Mouse (Mus musculus): ENCODE measurements around the gene Otud7b.
"Not testable (repeated sequence)": the region's sequence is repeated elsewhere in the genome, so short reads cannot be mapped to it uniquely, and the experiment has no call there.

The Otud7b gene

GRCm38 (mm10) chr3:96151836-96152235 lies 47.5 kb downstream of the Otud7b start:
- DNase-seq: no peak

GRCm38 (mm10) chr3:96152611-96153010 lies 48.3 kb downstream of the Otud7b start:
- DNase-seq: no peak

DNA sequence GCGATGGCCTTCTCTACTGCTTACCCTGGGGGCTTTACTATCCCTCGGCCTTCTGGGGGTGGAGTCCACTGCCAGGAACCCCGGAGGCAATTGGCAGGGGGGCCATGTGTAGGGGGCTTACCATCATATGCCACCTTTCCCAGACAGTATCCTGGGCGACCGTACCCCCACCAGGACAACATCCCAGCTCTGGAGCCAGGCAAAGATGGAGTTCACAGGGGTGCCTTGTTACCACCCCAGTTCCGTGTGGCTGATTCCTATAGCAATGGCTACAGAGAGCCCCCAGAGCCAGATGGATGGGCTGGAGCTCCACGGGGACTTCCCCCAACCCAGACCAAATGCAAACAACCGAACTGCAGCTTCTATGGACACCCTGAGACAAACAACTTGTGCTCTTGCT lies 51.2 kb downstream of the Otud7b start:
- no peak for DNase-seq

GRCm38 (mm10) chr3:96159820-96160219 lies 55.5 kb downstream of the Otud7b start:
- no peak for DNase-seq

DNA sequence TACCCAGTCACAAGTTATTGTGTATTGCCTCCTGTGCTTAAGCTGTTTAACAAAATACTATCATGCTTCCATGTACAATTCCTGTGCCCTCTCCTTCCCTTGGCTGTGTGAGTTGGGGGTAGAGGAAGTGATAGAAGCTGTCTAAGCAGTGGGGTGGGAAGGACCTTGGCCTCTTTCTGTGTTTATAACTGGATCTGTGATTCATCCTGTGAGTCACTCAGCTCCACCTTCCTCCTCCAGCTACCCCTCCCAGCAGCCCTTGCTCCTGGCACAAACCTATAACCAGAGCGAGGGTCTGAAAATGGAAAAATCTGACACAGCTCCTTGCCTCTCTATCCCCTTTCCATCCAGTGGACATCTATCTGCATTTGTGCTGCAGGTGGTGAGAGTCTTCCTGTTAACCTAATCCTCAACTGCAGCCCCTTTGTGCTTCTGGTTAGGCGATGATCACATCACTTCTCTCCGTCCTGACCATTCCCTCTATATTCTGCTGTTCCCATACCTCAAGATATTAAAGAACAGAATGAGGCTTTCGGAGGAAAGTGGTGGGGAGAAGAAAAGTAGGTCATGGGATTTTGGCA lies 56.0 kb downstream of the Otud7b start:
- peak; percentile 63 to 70 for DNase-seq

DNA sequence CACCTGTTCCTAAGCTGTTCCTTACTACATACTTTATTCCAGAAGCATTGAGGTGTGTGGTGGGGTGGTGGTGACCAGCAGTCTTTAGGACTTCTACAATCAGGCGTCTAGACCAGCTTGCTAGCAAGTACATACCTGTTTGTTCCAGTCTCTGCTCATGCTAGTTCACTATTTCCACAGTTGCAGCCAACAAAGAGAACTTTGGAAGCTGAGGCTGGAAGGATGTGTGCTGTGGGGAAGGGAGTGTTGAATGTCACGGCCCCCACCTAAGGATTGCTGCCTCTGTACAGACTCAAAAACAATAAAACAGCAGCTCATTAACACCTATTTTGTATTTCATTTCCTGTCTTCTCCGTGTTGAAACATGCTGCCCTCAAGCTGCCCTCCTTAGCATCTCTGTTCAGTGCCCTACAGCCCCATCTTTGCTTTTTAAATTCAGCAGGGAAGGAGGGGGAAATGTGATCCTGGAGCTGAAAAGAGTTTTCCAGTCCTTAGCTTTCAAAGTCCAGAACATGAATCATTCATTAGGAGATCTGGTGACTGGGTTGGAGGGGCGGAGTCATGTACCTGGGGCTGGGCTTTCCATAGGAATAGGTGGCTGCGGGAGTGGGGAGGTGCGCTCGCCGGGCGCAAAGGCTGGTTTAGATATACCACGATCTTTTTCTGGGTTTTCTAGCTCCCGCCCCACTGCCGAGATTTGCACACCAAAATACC lies 56.6 kb downstream of the Otud7b start:
- peak; percentile 79 to 83 for DNase-seq

DNA sequence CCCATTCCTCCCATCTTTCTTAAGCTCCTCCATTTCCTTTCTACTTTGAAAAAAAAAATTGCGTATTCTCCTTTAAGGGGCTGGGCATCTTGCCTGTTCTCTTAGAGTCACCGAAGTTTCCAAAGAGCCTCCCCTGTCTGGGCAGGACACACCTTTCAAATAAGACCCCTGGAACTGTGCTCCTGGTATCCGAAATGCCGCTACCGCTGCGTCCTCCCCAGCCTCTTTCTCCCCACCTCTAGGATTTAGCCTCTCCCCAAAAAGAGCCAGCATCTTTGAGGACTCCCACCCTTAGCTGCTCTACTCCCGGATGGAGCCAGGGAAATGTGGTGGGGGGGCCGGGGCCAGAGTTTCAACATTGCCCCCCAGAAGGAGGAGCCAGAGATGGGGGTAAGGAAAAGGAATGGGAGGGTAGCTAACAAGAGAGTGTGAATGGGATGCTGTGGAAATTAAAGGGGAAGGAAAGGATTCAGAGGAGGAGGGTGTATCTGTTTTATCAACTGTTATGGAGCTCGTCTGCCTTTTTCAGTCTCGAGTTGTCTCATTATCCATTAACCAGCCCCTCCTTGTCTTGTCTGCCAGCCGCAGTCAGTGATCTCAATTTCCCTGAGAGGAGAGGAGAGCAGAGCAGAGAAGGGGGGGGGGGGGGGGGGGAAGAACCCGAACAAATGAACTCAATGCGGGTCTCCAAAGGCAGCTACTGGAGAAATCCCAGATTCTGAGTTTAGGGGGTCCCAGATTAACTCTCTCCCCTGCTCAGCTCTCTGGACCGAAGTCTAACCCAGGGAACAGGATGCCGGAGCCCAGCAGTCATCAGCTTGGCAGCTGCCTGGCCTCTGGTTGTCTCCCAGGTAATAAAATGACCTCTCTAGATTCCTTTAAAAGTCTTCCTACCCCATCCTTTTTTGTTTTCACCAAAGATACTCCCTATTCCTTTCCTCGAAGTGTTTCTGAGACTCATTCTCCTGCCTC lies 57.8 kb downstream of the Otud7b start, which contains the start of gene Mtmr11:
Gene Mtmr11 (plus strand): TSS at position 136 of the 972 bp plus-strand sequence.
- DNase-seq: no peak

GRCm38 (mm10) chr3:96163040-96163439 lies 58.7 kb downstream of the Otud7b start:
- no peak for DNase-seq

GRCm38 (mm10) chr3:96168466-96169158 lies 64.3 kb downstream of the Otud7b start:
- no peak for DNase-seq

GRCm38 (mm10) chr3:96170276-96170675 lies 65.9 kb downstream of the Otud7b start:
- no peak for DNase-seq

GRCm38 (mm10) chr3:96170976-96171545 lies 66.7 kb downstream of the Otud7b start:
- DNase-seq: no peak

DNA sequence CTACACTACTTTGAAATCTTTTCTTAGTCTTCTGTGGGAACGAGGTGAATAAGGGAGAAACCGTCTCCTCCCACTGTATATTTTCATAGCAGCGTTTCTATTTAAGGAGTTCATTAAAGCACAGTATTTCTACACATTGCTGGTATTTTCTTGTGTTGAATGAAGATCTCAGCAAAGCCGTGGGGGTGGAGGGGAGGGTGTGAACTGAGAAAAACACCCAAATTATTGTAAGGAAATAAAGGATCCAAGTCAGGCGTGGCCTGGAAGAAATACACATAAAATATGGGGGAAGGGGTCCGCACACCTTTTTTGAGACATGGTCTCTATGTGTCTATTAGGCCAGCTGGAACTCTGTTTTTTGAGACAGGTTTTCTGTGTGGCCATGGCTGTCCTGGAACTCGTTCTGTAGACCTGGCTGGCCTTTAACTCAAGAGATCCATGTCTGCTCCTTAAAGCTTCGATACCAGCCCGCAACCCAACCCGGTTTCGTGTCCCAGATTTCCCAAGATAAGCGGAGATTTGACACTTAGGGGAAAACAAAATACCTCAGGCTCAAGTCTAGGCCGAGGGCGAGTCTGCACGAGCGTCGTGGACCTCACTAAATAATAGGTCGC lies 67.4 kb downstream of the Otud7b start:
- no peak for DNase-seq

GRCm38 (mm10) chr3:96172197-96173178 lies 68.2 kb downstream of the Otud7b start, which contains the start of gene Sf3b4:
Gene Sf3b4 (plus strand): TSS chr3:96172332.
- DNase-seq: peak; percentile 84 to 87

DNA sequence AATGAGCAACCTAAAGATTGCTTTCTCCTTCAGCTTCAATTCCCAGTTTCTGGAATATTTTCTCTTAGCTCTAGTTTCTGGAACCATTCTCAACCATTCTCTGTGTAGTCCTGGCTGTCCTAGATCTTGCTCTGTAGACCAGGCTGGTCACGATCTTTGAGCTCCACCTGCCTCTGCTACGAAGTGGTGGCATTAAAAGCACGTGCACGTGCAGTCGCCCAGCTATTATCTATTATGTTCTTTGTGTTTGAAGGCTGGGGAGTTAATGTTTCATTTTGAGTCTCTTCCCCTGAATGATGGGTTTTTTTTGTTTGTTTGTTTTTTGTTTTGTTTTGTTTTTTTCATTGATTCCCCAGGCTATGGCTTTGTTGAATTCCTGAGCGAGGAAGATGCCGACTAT lies 68.9 kb downstream of the Otud7b start:
- DNase-seq: no peak

GRCm38 (mm10) chr3:96174042-96174441 lies 69.7 kb downstream of the Otud7b start:
- DNase-seq: not testable (repeated sequence)

- no peak for DNase-seq
Observed at GRCm38 (mm10) chr3:96175251-96175650, 70.9 kb downstream of the Otud7b start.

DNA sequence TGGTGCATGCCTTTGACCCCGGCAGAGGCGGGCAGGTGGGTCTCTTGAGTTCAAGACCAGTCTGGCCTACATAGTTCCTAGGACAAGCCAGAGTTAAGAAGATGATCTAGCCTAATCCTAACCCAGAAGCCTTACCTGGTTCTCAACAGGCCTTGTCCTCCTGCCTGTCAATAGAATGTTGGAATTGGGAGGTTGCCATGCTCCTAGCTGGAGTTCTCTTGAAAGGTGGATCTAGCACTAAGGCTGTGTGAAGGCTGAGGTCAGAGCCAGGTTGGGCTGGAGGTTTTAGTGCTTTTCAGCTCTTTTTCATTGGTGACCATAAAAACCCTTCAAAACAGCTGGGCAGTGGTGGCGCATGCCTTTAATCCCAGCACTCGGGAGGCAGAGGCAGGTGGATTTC lies 74.1 kb downstream of the Otud7b start:
- no peak for DNase-seq

DNA sequence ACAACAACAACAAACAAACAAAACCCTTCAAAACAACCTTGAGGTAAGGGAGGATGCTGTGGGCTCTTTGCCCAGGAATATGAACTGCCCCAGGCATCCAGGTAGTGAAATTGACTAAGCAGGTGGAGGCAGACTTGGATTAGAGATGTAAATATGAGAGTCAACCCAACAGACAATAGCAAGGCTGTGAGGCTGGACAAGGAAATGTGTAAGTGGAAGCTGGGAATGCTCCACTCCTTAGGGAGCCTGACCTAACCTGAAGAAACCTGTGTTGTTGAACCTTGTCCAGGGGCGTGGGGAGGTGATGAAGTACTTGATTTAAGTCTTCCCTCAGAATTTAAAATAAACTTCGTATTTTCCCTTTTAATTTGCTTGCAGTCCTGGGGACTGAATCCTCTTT lies 74.6 kb downstream of the Otud7b start:
- no peak for DNase-seq

DNA sequence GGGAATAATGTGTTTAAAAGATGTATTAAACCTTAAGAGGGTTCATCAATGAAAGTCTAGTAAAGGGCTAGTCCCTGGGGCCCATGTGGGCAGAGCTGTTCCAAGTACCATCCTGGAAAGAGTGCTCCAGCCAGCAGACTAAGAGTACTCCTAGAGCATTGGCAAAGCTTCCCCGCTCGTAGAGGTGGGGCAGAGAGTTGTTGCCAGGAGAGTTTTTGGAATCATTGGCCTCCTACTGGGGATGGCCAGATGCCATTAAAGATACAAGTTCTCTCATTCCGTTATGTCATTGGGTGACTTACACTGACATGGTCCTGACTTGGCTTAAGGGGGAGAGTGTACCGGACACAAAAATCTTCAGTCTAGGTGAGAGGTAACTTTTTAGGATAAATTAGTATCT lies 75.2 kb downstream of the Otud7b start:
- DNase-seq: peak; percentile 42 to 61

DNA sequence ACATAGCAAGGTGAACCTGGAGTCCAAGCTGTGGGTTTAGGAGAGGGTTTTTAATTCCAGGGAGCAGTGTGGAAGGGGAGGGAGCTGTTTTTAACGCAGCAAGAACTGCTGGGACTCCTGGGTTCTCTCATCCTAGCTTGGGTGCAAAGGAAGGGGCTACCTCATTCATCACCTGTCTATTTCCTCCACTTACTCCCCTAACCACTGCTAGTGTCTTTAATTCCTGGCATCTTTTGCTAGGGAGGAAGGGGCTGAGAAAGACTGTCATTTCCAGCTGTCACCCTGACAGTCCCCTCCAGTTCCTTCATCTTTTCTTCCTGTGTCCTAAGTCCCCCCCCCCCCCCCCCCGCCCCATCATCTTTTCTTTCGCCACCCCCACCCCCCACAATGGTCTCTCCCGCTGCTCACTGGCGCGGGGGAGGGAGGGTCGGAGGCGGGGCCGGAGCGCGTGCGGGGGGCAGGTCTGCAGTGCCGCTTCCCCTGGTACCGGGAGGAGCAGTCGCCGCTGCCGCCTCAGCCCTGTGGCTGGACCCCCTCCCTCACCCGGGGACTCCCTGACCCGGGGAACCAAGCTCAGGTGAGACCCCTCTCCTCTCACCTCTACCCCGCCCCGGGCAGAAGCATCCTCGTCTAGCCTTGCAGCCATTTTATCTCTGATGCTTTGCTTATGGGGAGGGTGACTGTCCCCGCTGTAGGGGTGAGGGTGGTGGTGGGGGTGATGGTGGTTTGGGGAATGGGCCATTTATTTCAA lies 76.6 kb downstream of the Otud7b start, which contains the start of gene Sv2a:
Gene Sv2a (plus strand): TSS at position 425 of the 751 bp plus-strand sequence.
- DNase-seq: no peak

Data from lung, adult 18-20 months (tissue).